Mouse (Mus musculus) spleen, adult 2 months (tissue): ENCODE results near the gene Gm42421.

Experiments used
- CTCF ChIP-seq: fragments of 200-500 bp; IDR thresholded peaks from 2 replicates; pipeline ENCODE4 v1.5.1; 2011; ENCODE audit warnings: mild to moderate bottlenecking, inconsistent platforms; ENCODE audit not compliant: insufficient read depth, insufficient read length, insufficient replicate concordance; ENCODE audit errors: extremely low read depth
- POLR2A ChIP-seq: fragments of 200-500 bp; IDR thresholded peaks from 2 replicates; pipeline ENCODE4 v1.6.1; 2011; ENCODE audit warnings: low read depth, low read length, inconsistent platforms

DNA sequence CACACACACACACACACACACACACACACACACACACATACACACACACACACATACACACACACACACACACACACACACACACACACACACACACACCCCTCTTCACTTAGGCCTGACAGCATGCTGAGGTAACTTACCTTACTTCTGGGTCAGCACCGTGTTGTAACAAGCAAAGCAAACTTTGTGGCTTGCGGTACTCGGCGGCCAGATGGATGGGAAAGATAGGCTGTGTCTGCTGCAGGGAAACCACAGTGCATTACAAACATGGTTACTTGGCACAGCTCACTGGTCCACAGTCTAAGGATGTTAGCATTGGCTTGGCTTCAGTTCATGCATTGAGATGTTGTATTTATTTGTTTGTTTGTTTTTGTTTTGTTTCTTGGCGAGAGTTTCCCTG, 34.6 kb upstream of the Gm42421 start:
- TF ChIP-seq CTCF, result no peak
- TF ChIP-seq POLR2A, result no peak
